Mouse (Mus musculus) liver, embryonic 14.5 days (tissue): ENCODE measurements at regions not wholly inside any gene's neighbourhood (a gene's known extent, or its start where the extent isn't known, plus 50 kb on each side); places are given as distances from the start of the nearest gene placed in this dataset.

ENCODE experiments used
- ATAC-seq: fragments of 200-750 bp; cut with Nextera tagmentation; 2 replicates; pipeline ENCODE4 v1.8.0; 2017; ENCODE audit warnings: moderate number of reproducible peaks, mild to moderate bottlenecking, moderate library complexity; ENCODE audit not compliant: insufficient read depth
- DNase-seq, 3 experiments: peaks; one replicate each; pipeline ENCODE4 v3.0.0-alpha.2; 2012 to 2013; ENCODE audit warnings: low read depth in 3 of 3, low spot score in 3 of 3
- H3K27ac ChIP-seq: fragments of 300-500 bp; sonication (generic); 2 replicates; pipeline ENCODE4 v1.5.1; 2014; ENCODE audit warnings: moderate library complexity, mild to moderate bottlenecking, control low read depth, inconsistent platforms
- H3K27me3 ChIP-seq: fragments of 300-500 bp; sonication (generic); 2 replicates; pipeline ENCODE4 v1.6.1; 2014; ENCODE audit warnings: mild to moderate bottlenecking, low read length, moderate library complexity; ENCODE audit not compliant: control insufficient read depth, insufficient read depth
- H3K36me3 ChIP-seq: fragments of 300-500 bp; sonication (generic); replicated peaks from 2 replicates; pipeline ENCODE4 v1.6.1; 2014; ENCODE audit warnings: low read depth; ENCODE audit not compliant: control insufficient read depth, insufficient read depth
- H3K4me1 ChIP-seq, 2 experiments: fragments of 200-500 bp in 1 of 2; fragments of 300-500 bp in 1 of 2; sonication (generic) in 1 of 2; replicated peaks; 2 replicates each; pipeline ENCODE4 v1.6.1; 2012 to 2014; ENCODE audit warnings: antibody characterized with exemption in 1 of 2, inconsistent platforms in 1 of 2, low read length in 1 of 2; ENCODE audit not compliant: control insufficient read depth in 2 of 2, insufficient read depth in 2 of 2
- H3K4me2 ChIP-seq: fragments of 300-500 bp; sonication (generic); 2 replicates; pipeline ENCODE4 v1.6.1; 2014; ENCODE audit warnings: low read depth, mild to moderate bottlenecking, control low read depth, moderate library complexity
- H3K4me3 ChIP-seq, 2 experiments: fragments of 200-500 bp in 1 of 2; fragments of 300-500 bp in 1 of 2; sonication (generic) in 1 of 2; 2 replicates each; pipeline ENCODE4 v1.5.1; 2012 to 2014; ENCODE audit warnings: low read depth in 2 of 2, low read length in 2 of 2, mild to moderate bottlenecking in 2 of 2, control low read depth in 1 of 2, inconsistent platforms in 1 of 2, moderate library complexity in 1 of 2; ENCODE audit not compliant: insufficient read depth in 1 of 2
- H3K9ac ChIP-seq: fragments of 300-500 bp; sonication (generic); replicated peaks from 2 replicates; pipeline ENCODE4 v1.6.1; 2014; ENCODE audit warnings: mild to moderate bottlenecking, control low read depth, moderate library complexity
- H3K9me3 ChIP-seq: fragments of 300-500 bp; sonication (generic); 2 replicates; pipeline ENCODE4 v1.6.1; 2016; ENCODE audit warnings: low read length, mixed read lengths; ENCODE audit not compliant: control insufficient read depth
- CTCF ChIP-seq: IDR thresholded peaks from 2 replicates; pipeline ENCODE4 v1.5.1; 2016; ENCODE audit warnings: antibody characterized with exemption, low read depth, control low read depth
- EP300 ChIP-seq: IDR thresholded peaks from 2 replicates; pipeline ENCODE4 v1.6.1; 2016; ENCODE audit warnings: antibody characterized with exemption, low read depth
- WGBS: fragments of 180-500 bp; shearing (Covaris S2); extraction: QIAGEN DNeasy Blood & Tissue Kit; methylation state at CpG from one replicate; pipeline ENCODE4 v1.1.7; 2014; ENCODE audit not compliant: insufficient replicate concordance; 5-methylcytosine and 5-hydroxymethylcytosine counted together

GRCm38 (mm10) chr8:103413589-103414575 is 628.4 kb upstream of the Cdh11 start:
- Histone ChIP-seq H3K4me2 (no peak overlapping the region), H3K36me3 (no peaks in the 10 kb centered on the region), H3K4me3 (no peak overlapping the region), H3K27ac (no peak overlapping the region), H3K4me1 (no peaks in the 10 kb centered on the region; a peak in 1 of 4 replicates), H3K27me3 (no peaks in the 10 kb centered on the region), H3K9me3 (no peaks in the 10 kb centered on the region), H3K9ac (no peak overlapping the region)
- TF ChIP-seq CTCF (no peak), EP300 (no peak)
- 56% methylated on average over 11 of the region's 11 CpGs for WGBS
- ATAC-seq (no peak), DNase-seq (peak in 1 of 3 experiments; percentile 1)

GRCm38 (mm10) chr8:103422313-103422973 is 637.0 kb upstream of the Cdh11 start:
- no peak for ATAC-seq
- Histone ChIP-seq H3K4me2 (no peak overlapping the region), H3K9me3 (no peaks in the 10 kb centered on the region), H3K4me3 (no peak overlapping the region), H3K27me3 (no peaks in the 10 kb centered on the region), H3K4me1 (no peaks in the 10 kb centered on the region), H3K9ac (no peak overlapping the region), H3K36me3 (no peaks in the 10 kb centered on the region), H3K27ac (no peak overlapping the region)
- DNase-seq, result no peak
- 43% methylated on average over 2 of the region's 2 CpGs for WGBS
- no peak for TF ChIP-seq CTCF

GRCm38 (mm10) chr8:103425967-103426366 is 640.5 kb upstream of the Cdh11 start:
- Histone ChIP-seq H3K4me1 (no peaks in the 10 kb centered on the region), H3K4me2 (no peak overlapping the region), H3K27ac (no peak overlapping the region), H3K9ac (no peak overlapping the region), H3K4me3 (no peak overlapping the region), H3K27me3 (no peaks in the 10 kb centered on the region), H3K36me3 (no peaks in the 10 kb centered on the region), H3K9me3 (no peaks in the 10 kb centered on the region)
- 33% methylated on average over 1 of the region's 1 CpGs for WGBS
- DNase-seq, result no peak
- TF ChIP-seq EP300, result no peak
- TF ChIP-seq CTCF, result no peak
- ATAC-seq, result no peak

- Histone ChIP-seq H3K9ac (no peak overlapping the region), H3K27me3 (no peaks in the 10 kb centered on the region), H3K4me2 (no peak overlapping the region), H3K36me3 (no peaks in the 10 kb centered on the region), H3K27ac (no peak overlapping the region), H3K4me1 (no peaks in the 10 kb centered on the region), H3K9me3 (no peaks in the 10 kb centered on the region), H3K4me3 (no peak overlapping the region)
- ATAC-seq (no peak), DNase-seq (no peak)
- TF ChIP-seq CTCF (no peak), EP300 (no peak)
- 60% methylated on average over 3 of the region's 3 CpGs for WGBS
These were observed 645.5 kb upstream of the Cdh11 start for GRCm38 (mm10) chr8:103430874-103431492.

GRCm38 (mm10) chr8:103433532-103434105 is 648.2 kb upstream of the Cdh11 start:
- no peaks in the 10 kb centered on the region for H3K4me1 ChIP-seq
- no peak overlapping the region for H3K27ac ChIP-seq
- no peak for TF ChIP-seq CTCF
- no peak for TF ChIP-seq EP300
- no peak overlapping the region for H3K4me2 ChIP-seq
- no peak overlapping the region for H3K9ac ChIP-seq
- H3K27me3 ChIP-seq, result no peaks in the 10 kb centered on the region
- WGBS, result 63% methylated on average over 6 of the region's 6 CpGs
- ATAC-seq (no peak), DNase-seq (no peak)
- no peaks in the 10 kb centered on the region for H3K36me3 ChIP-seq
- H3K9me3 ChIP-seq, result no peaks in the 10 kb centered on the region
- no peak overlapping the region for H3K4me3 ChIP-seq
